Mouse (Mus musculus): Measurements from ENCODE around the gene Prr23a2. TPM values are rescaled to one million over a fixed set of nuclear protein-coding genes. Genes with fewer than 3 reads are reported as not detected.

Prr23a2 gene
- polyA plus RNA-seq, 1 experiment: not detected

GRCm38 (mm10) chr9:98864571-98864970 lies 8.3 kb downstream of the Prr23a2 start, which contains the start of gene Prr23a3:
Prr23a3 (plus strand) TSS chr9:98864767.
- no peak for DNase-seq (ENCODE audit: low read depth in 1 of 2, low spot score in 2 of 2)
- Histone ChIP-seq H3K27ac (ENCODE audit: insufficient read depth, low read length) (no peak within 1 kb of the TSS), H3K36me3 (ENCODE audit: control insufficient read depth, insufficient read depth, low read length) (no peaks in the 10 kb centered on the region), H3K4me3 (ENCODE audit: extremely low read depth, insufficient read depth, insufficient read length) (no peak within 1 kb of the TSS), H3K4me1 (ENCODE audit: control insufficient read depth, insufficient read depth, insufficient read length) (no peaks in the 10 kb centered on the region), H3K27me3 (ENCODE audit: control insufficient read depth, insufficient read depth, low read length) (no peaks in the 10 kb centered on the region)
- TF ChIP-seq POLR2A (IDR thresholded peaks at IDR 0.05; ENCODE audit: low read depth, low read length) (no peak), CTCF (IDR thresholded peaks at IDR 0.05; ENCODE audit: extremely low read depth, insufficient read depth, insufficient read length, insufficient replicate concordance) (no peak)
- WGBS: 58% methylated on average over 22 of the region's 22 CpGs

GRCm38 (mm10) chr9:98901486-98901885 lies 45.2 kb downstream of the Prr23a2 start:
- Histone ChIP-seq H3K4me3 (ENCODE audit: extremely low read depth, insufficient read depth, insufficient read length) (no peak overlapping the region), H3K27me3 (ENCODE audit: control insufficient read depth, insufficient read depth, low read length) (no peaks in the 10 kb centered on the region), H3K36me3 (ENCODE audit: control insufficient read depth, insufficient read depth, low read length) (no peaks in the 10 kb centered on the region), H3K27ac (ENCODE audit: insufficient read depth, low read length) (no peak overlapping the region), H3K4me1 (ENCODE audit: control insufficient read depth, insufficient read depth, insufficient read length) (no peaks in the 10 kb centered on the region)
- no peak for DNase-seq (ENCODE audit: low read depth in 1 of 2, low spot score in 2 of 2)
- 69% methylated on average over 1 of the region's 1 CpGs for WGBS
- TF ChIP-seq POLR2A (IDR thresholded peaks at IDR 0.05; ENCODE audit: low read depth, low read length) (no peak), CTCF (IDR thresholded peaks at IDR 0.05; ENCODE audit: extremely low read depth, insufficient read depth, insufficient read length, insufficient replicate concordance) (no peak)

- Histone ChIP-seq H3K4me1 (ENCODE audit: control insufficient read depth, insufficient read depth, insufficient read length) (no peaks in the 10 kb centered on the region), H3K27me3 (ENCODE audit: control insufficient read depth, insufficient read depth, low read length) (no peaks in the 10 kb centered on the region), H3K36me3 (ENCODE audit: control insufficient read depth, insufficient read depth, low read length) (no peaks in the 10 kb centered on the region), H3K4me3 (ENCODE audit: extremely low read depth, insufficient read depth, insufficient read length) (no peak within 1 kb of the TSS), H3K27ac (ENCODE audit: insufficient read depth, low read length) (no peak within 1 kb of the TSS)
- TF ChIP-seq CTCF (IDR thresholded peaks at IDR 0.05; ENCODE audit: extremely low read depth, insufficient read depth, insufficient read length, insufficient replicate concordance): no peak
- no peak for TF ChIP-seq POLR2A (IDR thresholded peaks at IDR 0.05; ENCODE audit: low read depth, low read length)
- DNase-seq (ENCODE audit: low read depth in 1 of 2, low spot score in 2 of 2): no peak
- 96% methylated on average over 2 of the region's 2 CpGs for WGBS
Observed at GRCm38 (mm10) chr9:98902819-98903218, 46.5 kb downstream of the Prr23a2 start, which contains the start of gene 7420426K07Rik. 7420426K07Rik (plus strand) TSS chr9:98903119.

Other genes starting within 250 kb of the Prr23a2 start
- gene Prr23a1, start 14.0 kb upstream of the Prr23a2 start, polyA plus RNA-seq (2012; rRNA removed): not detected in 2 replicates
- not detected in 2 replicates for gene Prr23a3, start 8.3 kb downstream of the Prr23a2 start, polyA plus RNA-seq (2012; rRNA removed)
- gene 7420426K07Rik, start 46.6 kb downstream of the Prr23a2 start, polyA plus RNA-seq (2012; rRNA removed): not detected in 2 replicates
- gene Foxl2, start 98.8 kb downstream of the Prr23a2 start, polyA plus RNA-seq (2012; rRNA removed): not detected in 2 replicates
- 2.9 and 4.6 TPM in 2 replicates for gene Faim, start 129.9 kb downstream of the Prr23a2 start, polyA plus RNA-seq (2012; rRNA removed)
- gene Gm1123, start 179.2 kb downstream of the Prr23a2 start, polyA plus RNA-seq (2012; rRNA removed): 0.05 TPM in 1 of 2 replicates, not detected in the other

Measured in spleen, adult 2 months (tissue).